In genomic region chr5:48340808-48341433, GRCm38 (mm10) we compare ENCODE assay signal across 20 mouse cellular contexts.
"Had no signal": no experiment of that assay in that cellular context is flagged by ENCODE, and none has a peak within 500 bp of the region (broad histone marks: within the 10 kb centered on the region; RNA-seq: fewer than 3 reads in every experiment).

No protein-coding gene starts in this region.

- H3K27me3 ChIP-seq: liver, embryonic 13.5 days; midbrain, embryonic 15.5 days; neural tube, embryonic 13.5 days had no signal

- DNase-seq: kidney, adult 8-10 months; kidney, postnatal 14 days; layer of hippocampus, postnatal 36 days; liver, embryonic 13.5 days; lung, adult 2 months; lung, postnatal 14 days; lung, postnatal 4 days; right cerebral cortex, adult 18-20 months; right cerebral cortex, postnatal 14 days; right cerebral cortex, postnatal 4 days; thymus, adult 2 months; thymus, postnatal 14 days; thymus, postnatal 4 days had no signal

- H3K4me3 ChIP-seq: left cerebral cortex, adult 2 months; liver, embryonic 13.5 days; midbrain, embryonic 12.5 days; midbrain, embryonic 15.5 days; myocyte; neural tube, embryonic 13.5 days had no signal

- ATAC-seq: intestine, embryonic 16.5 days; midbrain, embryonic 15.5 days had no signal

- H3K4me2 ChIP-seq: liver, embryonic 13.5 days; midbrain, embryonic 12.5 days; midbrain, embryonic 15.5 days; neural tube, embryonic 13.5 days had no signal

- H3K36me3 ChIP-seq: liver, embryonic 13.5 days; midbrain, embryonic 12.5 days; midbrain, embryonic 15.5 days; neural tube, embryonic 13.5 days had no signal

- H3K9me3 ChIP-seq: liver, embryonic 13.5 days; midbrain, embryonic 12.5 days; midbrain, embryonic 15.5 days; neural tube, embryonic 13.5 days had no signal

- H3K4me1 ChIP-seq: liver, embryonic 13.5 days; midbrain, embryonic 12.5 days; midbrain, embryonic 15.5 days; neural tube, embryonic 13.5 days had no signal

- H3K27ac ChIP-seq: left cerebral cortex, adult 2 months; liver, embryonic 13.5 days; midbrain, embryonic 12.5 days; midbrain, embryonic 15.5 days; neural tube, embryonic 13.5 days; stomach, postnatal 0 days had no signal

- H3K9ac ChIP-seq: liver, embryonic 13.5 days; midbrain, embryonic 12.5 days; midbrain, embryonic 15.5 days; neural tube, embryonic 13.5 days had no signal
